ENCODE assay signal across 24 mouse cellular contexts in genomic region chr7:30846505-30847053, GRCm38 (mm10). TPM values are rescaled to one million over a fixed set of nuclear protein-coding genes. Genes with fewer than 3 reads are reported as not detected.
DNase-seq lines count a peak whose midpoint lies in the region; ATAC-seq and TF ChIP-seq lines count a peak whose summit lies in the region.
"Had no signal": no experiment of that assay in that cellular context is flagged by ENCODE, and none has a peak within 500 bp of the region (broad histone marks: within the 10 kb centered on the region; RNA-seq: fewer than 3 reads in every experiment).

No protein-coding gene starts in this region.

- intact Hi-C loops in gastrocnemius, postnatal 14 days (cut with DNase I; ENCODE audit: low total_unique reads): no loop called here

- peak; percentile 52; the same call in 1 of the 2 replicates for ATAC-seq in megakaryocyte progenitor cell, adult 5-6 weeks (replicated peaks; ENCODE audit: poor library complexity)
- ATAC-seq in neural tube, embryonic 15.5 days (ENCODE audit: low FRiP score): no peak
- ATAC-seq in liver, postnatal 0 days: no peak
- ATAC-seq: CD4-positive, CD25-positive, alpha-beta regulatory T cell, adult 4 months; forebrain, embryonic 14.5 days had no signal

- WGBS in neural tube, embryonic 15.5 days: 78% methylated on average over 2 of the region's 2 CpGs
- 48% methylated on average over 2 of the region's 2 CpGs for WGBS in liver, postnatal 0 days (ENCODE audit: insufficient replicate concordance)

- peaks cover 69% of the 10 kb centered on the region for H3K4me1 ChIP-seq in E14TG2a.4 (replicated peaks; ENCODE audit: low read depth, low read length)
- H3K4me1 ChIP-seq in neural tube, embryonic 15.5 days: peaks cover 22% of the 10 kb centered on the region
- H3K4me1 ChIP-seq in liver, postnatal 0 days (ENCODE audit: insufficient read depth): peaks cover 7% of the 10 kb centered on the region; the same call in 1 of the 2 replicates

- no peak overlapping the region for H3K27ac ChIP-seq in neural tube, embryonic 15.5 days (replicated peaks)
- H3K27ac ChIP-seq in liver, postnatal 0 days (ENCODE audit: low read depth): no peak overlapping the region
- H3K27ac ChIP-seq: embryonic facial prominence, embryonic 13.5 days; gastrocnemius, adult 2 months; heart, embryonic 10.5 days; hindbrain, embryonic 14.5 days had no signal

- peak; percentile 91 for DNase-seq in 416B (ENCODE audit: low read depth)
- peak; percentile 67 for DNase-seq in ZHBTc4 (ENCODE audit: low read depth, low spot score)
- no peak for DNase-seq in gastrocnemius, postnatal 14 days
- DNase-seq in liver, postnatal 0 days: no peak
- DNase-seq: adrenal gland, postnatal 14 days; cerebellum, adult 11-12 months; cerebellum, adult 9-10 months; cerebellum, postnatal 36 days; gastrocnemius, adult 2 months; gastrocnemius, postnatal 36 days; heart, adult 18-20 months; heart, postnatal 10 days had no signal

- no peak for TF ChIP-seq CTCF in E14TG2a.4 (conservative IDR thresholded peaks at IDR 0.05; ENCODE audit: low read length)
- TF ChIP-seq CTCF in liver, postnatal 0 days (IDR thresholded peaks at IDR 0.05; ENCODE audit: low read depth): no peak

- H3K36me3 ChIP-seq in E14TG2a.4 (ENCODE audit: insufficient read depth, low read length): no peaks in the 10 kb centered on the region
- no peaks in the 10 kb centered on the region for H3K36me3 ChIP-seq in neural tube, embryonic 15.5 days
- no peaks in the 10 kb centered on the region for H3K36me3 ChIP-seq in liver, postnatal 0 days (replicated peaks; ENCODE audit: insufficient read depth, low read length)
- H3K36me3 ChIP-seq: embryonic facial prominence, embryonic 13.5 days; heart, embryonic 10.5 days had no signal

- no peaks in the 10 kb centered on the region for H3K9me3 ChIP-seq in E14TG2a.4 (ENCODE audit: low read length)
- H3K9me3 ChIP-seq in neural tube, embryonic 15.5 days (replicated peaks): no peaks in the 10 kb centered on the region
- no peaks in the 10 kb centered on the region for H3K9me3 ChIP-seq in liver, postnatal 0 days (ENCODE audit: low read length)
- H3K9me3 ChIP-seq: embryonic facial prominence, embryonic 13.5 days; heart, embryonic 10.5 days had no signal

- 0 out of 2 replicates have a peak overlapping the region, but pooled peaks have one; percentile 11 for H3K4me3 ChIP-seq in E14TG2a.4 (replicated peaks; ENCODE audit: low read length)
- H3K4me3 ChIP-seq in neural tube, embryonic 15.5 days (replicated peaks): no peak overlapping the region
- no peak overlapping the region for H3K4me3 ChIP-seq in liver, postnatal 0 days (ENCODE audit: low read depth, low read length)
- H3K4me3 ChIP-seq: embryonic facial prominence, embryonic 13.5 days; gastrocnemius, adult 2 months; heart, embryonic 10.5 days had no signal

- no peaks in the 10 kb centered on the region for H3K27me3 ChIP-seq in E14TG2a.4 (ENCODE audit: insufficient read depth, low read length)
- H3K27me3 ChIP-seq in neural tube, embryonic 15.5 days (replicated peaks): no peaks in the 10 kb centered on the region
- no peaks in the 10 kb centered on the region for H3K27me3 ChIP-seq in liver, postnatal 0 days (ENCODE audit: insufficient read depth, low read length)
- H3K27me3 ChIP-seq: embryonic facial prominence, embryonic 13.5 days had no signal

- TF ChIP-seq EP300 in liver, postnatal 0 days (IDR thresholded peaks at IDR 0.05; ENCODE audit: low read depth): no peak

- no peak overlapping the region for H3K4me2 ChIP-seq in neural tube, embryonic 15.5 days
- H3K4me2 ChIP-seq in liver, postnatal 0 days (ENCODE audit: low read depth, low read length): no peak overlapping the region
- H3K4me2 ChIP-seq: embryonic facial prominence, embryonic 13.5 days; hindbrain, embryonic 14.5 days had no signal

- no peak overlapping the region for H3K9ac ChIP-seq in neural tube, embryonic 15.5 days (replicated peaks)
- no peak overlapping the region for H3K9ac ChIP-seq in liver, postnatal 0 days (replicated peaks)
- H3K9ac ChIP-seq: embryonic facial prominence, embryonic 13.5 days; hindbrain, embryonic 14.5 days had no signal

RNA-seq across cellular contexts. Expression of gene Ffar3, which starts 9.4 kb away (rescaled TPM):
- total RNA-seq in megakaryocyte progenitor cell, adult 5-6 weeks (2015): not detected in 2 replicates
- total RNA-seq in megakaryocyte progenitor cell, adult 5-6 weeks (2017): not detected in 2 replicates
- not detected for total RNA-seq in gastrocnemius, postnatal 14 days (2021)
- polyA plus RNA-seq in neural tube, embryonic 15.5 days (2015; fragmentation: Nextera tagmentation; extraction: Ambion mirVana): 0.14 TPM in 1 of 2 replicates, not detected in the other
- polyA plus RNA-seq in liver, postnatal 0 days (2015; fragmentation: Nextera tagmentation; extraction: Ambion mirVana): not detected in 2 replicates
- total RNA-seq: gastrocnemius, adult 2 months; gastrocnemius, postnatal 36 days; heart, adult 18-20 months; heart, postnatal 10 days; hematopoietic stem cell, adult 5-6 weeks had no signal
- polyA plus RNA-seq: CD4-positive, CD25-positive, alpha-beta regulatory T cell, adult 4 months; embryonic facial prominence, embryonic 13.5 days; forebrain, embryonic 14.5 days; heart, embryonic 14.5 days; hindbrain, embryonic 14.5 days had no signal

RNA-seq across cellular contexts. Expression of gene Ffar1, which starts 14.8 kb away (rescaled TPM):
- not detected in 2 replicates for total RNA-seq in megakaryocyte progenitor cell, adult 5-6 weeks (2015)
- total RNA-seq in megakaryocyte progenitor cell, adult 5-6 weeks (2017): not detected in 2 replicates
- not detected for total RNA-seq in gastrocnemius, postnatal 14 days (2021)
- not detected in 2 replicates for polyA plus RNA-seq in neural tube, embryonic 15.5 days (2015; fragmentation: Nextera tagmentation; extraction: Ambion mirVana)
- polyA plus RNA-seq in liver, postnatal 0 days (2015; fragmentation: Nextera tagmentation; extraction: Ambion mirVana): 0.06 TPM in 1 of 2 replicates, not detected in the other
- total RNA-seq: adrenal gland, adult 18-20 months; adrenal gland, postnatal 14 days; gastrocnemius, adult 2 months; gastrocnemius, postnatal 36 days; hematopoietic stem cell, adult 5-6 weeks had no signal
- polyA plus RNA-seq: embryonic facial prominence, embryonic 13.5 days; forebrain, embryonic 14.5 days; heart, embryonic 10.5 days; heart, embryonic 14.5 days; hindbrain, embryonic 14.5 days had no signal

RNA-seq across cellular contexts. Expression of gene Ffar2, which starts 23.0 kb away (rescaled TPM):
- total RNA-seq in megakaryocyte progenitor cell, adult 5-6 weeks (2015): 8.5 and 8.8 TPM in 2 replicates
- total RNA-seq in megakaryocyte progenitor cell, adult 5-6 weeks (2017): 25.9 and 31.5 TPM in 2 replicates
- under 1 TPM in 1 of 2 experiments, not detected in 1; 0.16 TPM for total RNA-seq in gastrocnemius, postnatal 14 days (2021)
- 0.15 and 1.1 TPM in 2 replicates for polyA plus RNA-seq in neural tube, embryonic 15.5 days (2015; fragmentation: Nextera tagmentation; extraction: Ambion mirVana)
- polyA plus RNA-seq in liver, postnatal 0 days (2015; fragmentation: Nextera tagmentation; extraction: Ambion mirVana): 1.6 and 2.1 TPM in 2 replicates
- total RNA-seq: ES-E14 had no signal
- polyA plus RNA-seq: embryonic facial prominence, embryonic 13.5 days; hindbrain, embryonic 14.5 days had no signal

RNA-seq across cellular contexts. Expression of gene Cd22, which starts 33.6 kb away (rescaled TPM):
- 0.29 and 1.3 TPM in 2 replicates for total RNA-seq in megakaryocyte progenitor cell, adult 5-6 weeks (2015)
- 0.07 and 0.29 TPM in 2 replicates for total RNA-seq in megakaryocyte progenitor cell, adult 5-6 weeks (2017)
- under 1 TPM in 1 of 2 experiments, not detected in 1; 0.29 TPM for total RNA-seq in gastrocnemius, postnatal 14 days (2021)
- polyA plus RNA-seq in neural tube, embryonic 15.5 days (2015; fragmentation: Nextera tagmentation; extraction: Ambion mirVana): 0.10 and 0.11 TPM in 2 replicates
- polyA plus RNA-seq in liver, postnatal 0 days (2015; fragmentation: Nextera tagmentation; extraction: Ambion mirVana): 1.5 and 2.2 TPM in 2 replicates
- total RNA-seq: gastrocnemius, postnatal 36 days; hematopoietic stem cell, adult 5-6 weeks had no signal
- polyA plus RNA-seq: embryonic facial prominence, embryonic 13.5 days; forebrain, embryonic 14.5 days; heart, embryonic 10.5 days; heart, embryonic 14.5 days; hindbrain, embryonic 14.5 days had no signal

RNA-seq across cellular contexts. Expression of gene Krtdap, which starts 58.9 kb away (rescaled TPM):
- total RNA-seq in megakaryocyte progenitor cell, adult 5-6 weeks (2015): not detected in 2 replicates
- total RNA-seq in megakaryocyte progenitor cell, adult 5-6 weeks (2017): not detected in 2 replicates
- 1 to 10 TPM; 3.4 to 3.6 TPM for total RNA-seq in gastrocnemius, postnatal 14 days (2021)
- polyA plus RNA-seq in neural tube, embryonic 15.5 days (2015; fragmentation: Nextera tagmentation; extraction: Ambion mirVana): 2.4 and 10.4 TPM in 2 replicates
- not detected in 2 replicates for polyA plus RNA-seq in liver, postnatal 0 days (2015; fragmentation: Nextera tagmentation; extraction: Ambion mirVana)
- total RNA-seq: gastrocnemius, postnatal 36 days; heart, adult 18-20 months; heart, postnatal 10 days; hematopoietic stem cell, adult 5-6 weeks had no signal
- polyA plus RNA-seq: CD4-positive, CD25-positive, alpha-beta regulatory T cell, adult 4 months; forebrain, embryonic 14.5 days; heart, embryonic 10.5 days; heart, embryonic 14.5 days; hindbrain, embryonic 14.5 days had no signal

Comparison
In these comparisons a context has a peak if more than half of its experiments do, and no peak if none do; other contexts are left out.
1. DNase-seq: peak in 416B (single experiment) and ZHBTc4 (single experiment); none in gastrocnemius, postnatal 14 days (single experiment) and liver, postnatal 0 days (single experiment).
2. RNA of gene Ffar2, which starts 23.0 kb away (total RNA-seq): 8.5 to 31.5 TPM in megakaryocyte progenitor cell, adult 5-6 weeks; 0.16 TPM in gastrocnemius, postnatal 14 days; every median in the first group is over 4 times any median in the second.